Mouse (Mus musculus): ENCODE measurements around the gene Aldh4a1.

Aldh4a1 gene

GRCm38 (mm10) chr4:139669847-139670246 is 47.2 kb downstream of the Aldh4a1 start:
- ATAC-seq (ENCODE audit: low TSS enrichment) = peak; percentile 62; the same call in 1 of the 2 replicates

GRCm38 (mm10) chr4:139675696-139676095 is 53.0 kb downstream of the Aldh4a1 start:
- no peak for ATAC-seq (ENCODE audit: low TSS enrichment)

- ATAC-seq (ENCODE audit: low TSS enrichment) = no peak
These were observed 61.3 kb downstream of the Aldh4a1 start for GRCm38 (mm10) chr4:139683728-139684638.

- ATAC-seq (ENCODE audit: low TSS enrichment) = no peak
These were observed 62.0 kb downstream of the Aldh4a1 start for GRCm38 (mm10) chr4:139684639-139685017.

- ATAC-seq (ENCODE audit: low TSS enrichment) = no peak
These were observed 65.4 kb downstream of the Aldh4a1 start for GRCm38 (mm10) chr4:139688058-139688457.

- no peak for ATAC-seq (ENCODE audit: low TSS enrichment)
These were observed 67.1 kb downstream of the Aldh4a1 start for GRCm38 (mm10) chr4:139689627-139690269.

GRCm38 (mm10) chr4:139693315-139693714 is 70.6 kb downstream of the Aldh4a1 start:
- no peak for ATAC-seq (ENCODE audit: low TSS enrichment)

- no peak for ATAC-seq (ENCODE audit: low TSS enrichment)
These were observed 75.1 kb downstream of the Aldh4a1 start for GRCm38 (mm10) chr4:139697755-139698154.

- ATAC-seq (ENCODE audit: low TSS enrichment) = no peak
These were observed 75.9 kb downstream of the Aldh4a1 start for GRCm38 (mm10) chr4:139698602-139699001.
